Mouse (Mus musculus): ENCODE measurements at regions not wholly inside any gene's neighbourhood (a gene's known extent, or its start where the extent isn't known, plus 50 kb on each side); places are given as distances from the start of the nearest gene placed in this dataset.
A peak's percentile ranks its signal among the peaks of the same experiment; 100 is the strongest.
"Not testable (repeated sequence)": the region's sequence is repeated elsewhere in the genome, so short reads cannot be mapped to it uniquely, and the experiment has no call there.

GRCm38 (mm10) chr2:99470856-99471465, 803.9 kb upstream of the Gm10800 start:
- Histone ChIP-seq H3K4me3 (no peak overlapping the region), H3K4me2 (no peak overlapping the region), H3K36me3 (replicated peaks) (no peaks in the 10 kb centered on the region), H3K4me1 (no peaks in the 10 kb centered on the region), H3K27ac (no peak overlapping the region), H3K27me3 (replicated peaks) (no peaks in the 10 kb centered on the region), H3K9ac (no peak overlapping the region), H3K9me3 (no peaks in the 10 kb centered on the region)
- no peak for ATAC-seq (replicated peaks)
- WGBS: 79% methylated on average over 2 of the region's 2 CpGs

- Histone ChIP-seq H3K4me2 (no peak overlapping the region), H3K27me3 (replicated peaks) (no peaks in the 10 kb centered on the region), H3K9me3 (no peaks in the 10 kb centered on the region), H3K36me3 (replicated peaks) (no peaks in the 10 kb centered on the region), H3K4me1 (no peaks in the 10 kb centered on the region), H3K9ac (no peak overlapping the region), H3K27ac (no peak overlapping the region), H3K4me3 (no peak overlapping the region)
- no peak for ATAC-seq (replicated peaks)
Observed at GRCm38 (mm10) chr2:99431254-99431653, 764.2 kb upstream of the Gm10800 start.

DNA sequence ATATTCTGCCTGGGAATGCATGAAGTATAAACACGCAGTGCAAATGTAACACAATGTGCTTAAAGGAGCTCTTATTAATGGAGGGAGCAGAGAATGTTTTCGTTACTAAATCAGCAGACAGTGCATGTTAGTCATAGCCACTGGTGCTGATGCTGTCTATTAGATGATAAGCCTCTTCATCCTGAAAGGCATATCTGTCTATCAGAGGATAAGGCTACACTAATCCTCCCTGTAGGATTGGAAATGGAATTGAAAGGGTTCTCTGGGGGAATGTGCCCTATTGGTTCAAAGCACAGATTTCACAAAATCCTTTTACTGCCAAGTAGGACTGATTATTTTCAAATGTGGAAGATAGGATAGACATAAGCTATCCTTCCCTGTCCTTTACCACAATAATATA, 763.4 kb upstream of the Gm10800 start:
- Histone ChIP-seq H3K9me3 (no peaks in the 10 kb centered on the region), H3K27ac (peak overlapping the region; percentile 45; the same call in 1 of the 2 replicates), H3K4me2 (no peak overlapping the region), H3K9ac (no peak overlapping the region), H3K4me3 (no peak overlapping the region), H3K4me1 (no peaks in the 10 kb centered on the region), H3K36me3 (replicated peaks) (no peaks in the 10 kb centered on the region), H3K27me3 (replicated peaks) (no peaks in the 10 kb centered on the region)
- ATAC-seq (replicated peaks): peak; percentile 87
- 38% methylated on average over 2 of the region's 2 CpGs for WGBS

DNA sequence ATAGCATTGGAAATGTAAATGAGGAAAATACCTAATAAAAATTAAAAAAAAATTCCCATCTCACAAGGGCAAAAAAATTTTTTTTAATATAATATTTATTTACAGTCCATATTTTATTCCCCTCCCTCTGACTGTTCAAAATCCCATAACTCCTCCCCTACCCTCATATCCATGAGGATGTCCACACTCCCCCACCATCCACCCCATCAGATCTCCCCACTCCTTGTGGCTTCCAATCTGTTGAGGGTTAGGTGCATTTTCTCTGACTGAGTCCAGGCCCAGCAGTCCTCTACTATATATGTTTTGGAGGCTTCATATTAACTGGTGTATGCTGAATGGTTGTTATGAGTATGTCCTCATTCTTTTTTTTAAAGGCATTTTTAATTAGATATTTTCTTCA, 754.5 kb upstream of the Gm10800 start:
- no peak overlapping the region for H3K4me2 ChIP-seq
- no peak for ATAC-seq (replicated peaks)

DNA sequence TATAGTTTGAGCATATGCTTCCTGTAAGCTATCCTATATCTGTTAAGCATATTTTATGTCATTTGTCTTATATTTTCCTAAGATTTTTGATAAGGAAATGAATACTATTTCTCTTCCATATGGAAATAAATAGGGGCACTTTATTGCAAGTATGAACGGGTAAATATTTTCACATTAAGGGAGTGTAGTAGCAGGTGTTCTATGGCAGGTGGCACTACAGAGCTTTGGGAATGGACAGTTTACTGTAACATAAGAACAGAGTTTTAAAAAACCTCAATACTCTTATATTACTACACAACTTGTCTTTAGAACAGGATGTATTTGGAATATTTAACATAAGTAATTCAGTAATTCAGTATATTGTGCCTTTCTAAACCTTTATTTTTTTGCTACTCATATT, 742.4 kb upstream of the Gm10800 start:
- H3K36me3 ChIP-seq (replicated peaks): no peaks in the 10 kb centered on the region
- H3K4me3 ChIP-seq: no peak overlapping the region
- no peak for ATAC-seq (replicated peaks)
- WGBS: 50% methylated on average over 1 of the region's 1 CpGs
- no peak overlapping the region for H3K4me2 ChIP-seq
- no peak overlapping the region for H3K9ac ChIP-seq
- no peak overlapping the region for H3K27ac ChIP-seq
- H3K4me1 ChIP-seq: no peaks in the 10 kb centered on the region
- no peaks in the 10 kb centered on the region for H3K27me3 ChIP-seq (replicated peaks)
- H3K9me3 ChIP-seq: no peaks in the 10 kb centered on the region

More for the DNA sequence above, 754.5 kb upstream of the Gm10800 start:
- no peaks in the 10 kb centered on the region for H3K4me1 ChIP-seq
- H3K9me3 ChIP-seq: no peaks in the 10 kb centered on the region
- H3K36me3 ChIP-seq (replicated peaks): no peaks in the 10 kb centered on the region
- no peak overlapping the region for H3K4me3 ChIP-seq
- H3K27ac ChIP-seq: no peak overlapping the region
- no peaks in the 10 kb centered on the region for H3K27me3 ChIP-seq (replicated peaks)
- no peak overlapping the region for H3K9ac ChIP-seq

DNA sequence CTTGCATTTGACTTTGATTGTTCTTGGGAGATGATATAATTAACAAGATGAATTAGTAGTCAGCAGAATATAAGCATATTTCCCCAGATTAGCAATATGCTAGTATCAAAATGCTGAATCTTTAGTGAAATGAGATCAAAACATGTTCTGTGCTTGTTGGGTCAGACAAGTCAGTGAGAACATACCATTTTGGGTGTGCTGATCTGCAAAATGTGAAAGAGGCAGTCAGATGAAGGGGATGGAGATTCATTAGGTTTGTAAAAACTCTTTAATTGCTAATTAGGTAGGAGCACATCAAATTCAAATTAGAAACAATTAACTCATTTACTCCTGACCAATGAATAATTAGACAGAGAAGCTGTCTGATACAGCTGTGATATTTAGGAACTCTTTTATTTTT, 712.6 kb upstream of the Gm10800 start:
- Histone ChIP-seq H3K9me3 (no peaks in the 10 kb centered on the region), H3K4me2 (no peak overlapping the region), H3K4me3 (no peak overlapping the region), H3K27ac (no peak overlapping the region), H3K36me3 (replicated peaks) (no peaks in the 10 kb centered on the region), H3K4me1 (no peaks in the 10 kb centered on the region), H3K27me3 (replicated peaks) (no peaks in the 10 kb centered on the region), H3K9ac (no peak overlapping the region)
- no peak for ATAC-seq (replicated peaks)

DNA sequence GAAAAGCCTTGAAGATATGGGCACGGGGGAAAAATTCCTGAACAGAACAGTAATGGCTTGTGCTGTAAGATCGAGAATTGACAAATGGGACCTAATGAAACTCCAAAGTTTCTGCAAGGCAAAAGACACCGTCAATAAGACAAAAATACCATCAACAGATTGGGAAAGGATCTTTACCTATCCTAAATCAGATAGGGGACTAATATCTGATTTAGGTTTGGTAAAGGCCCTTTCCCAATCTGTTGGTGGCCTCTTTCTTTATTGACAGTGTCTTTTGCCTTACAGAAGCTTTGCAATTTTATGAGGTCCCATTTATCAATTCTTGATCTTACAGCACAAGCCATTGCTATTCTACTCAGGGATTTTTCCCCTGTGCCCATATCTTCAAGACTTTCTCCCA, 696.5 kb upstream of the Gm10800 start:
- H3K9me3 ChIP-seq; H3K4me1 ChIP-seq; H3K36me3 ChIP-seq (replicated peaks); H3K27ac ChIP-seq; H3K27me3 ChIP-seq (replicated peaks); H3K4me3 ChIP-seq; ATAC-seq (replicated peaks); H3K9ac ChIP-seq; H3K4me2 ChIP-seq: not testable (repeated sequence)
- WGBS: 80% methylated on average over 3 of the region's 3 CpGs

GRCm38 (mm10) chr2:99329166-99329565, 662.1 kb upstream of the Gm10800 start:
- no peaks in the 10 kb centered on the region for H3K9me3 ChIP-seq
- no peaks in the 10 kb centered on the region for H3K36me3 ChIP-seq (replicated peaks)
- no peaks in the 10 kb centered on the region for H3K27me3 ChIP-seq (replicated peaks)
- 66% methylated on average over 3 of the region's 3 CpGs for WGBS
- no peak overlapping the region for H3K9ac ChIP-seq
- no peak overlapping the region for H3K4me2 ChIP-seq
- no peak for ATAC-seq (replicated peaks)
- H3K4me3 ChIP-seq: no peak overlapping the region
- H3K27ac ChIP-seq: no peak overlapping the region
- no peaks in the 10 kb centered on the region for H3K4me1 ChIP-seq

All from midbrain, embryonic 15.5 days (tissue).